Mouse (Mus musculus): ENCODE data around the gene Dennd6a. TPM values are rescaled to one million over a fixed set of nuclear protein-coding genes. Genes with fewer than 3 reads are reported as not detected.

The Dennd6a gene
- polyA plus RNA-seq, 1 experiment from 2014 or later, result 33.6 TPM

- no peak overlapping the region for H3K4me2 ChIP-seq (ENCODE audit: low read length)
- no peak for DNase-seq (ENCODE audit: low spot score)
- peaks cover 49% of the 10 kb centered on the region for H3K36me3 ChIP-seq (ENCODE audit: insufficient read depth, low read length)
- no peaks in the 10 kb centered on the region for H3K9me3 ChIP-seq (replicated peaks; ENCODE audit: low read length)
- no peak overlapping the region for H3K9ac ChIP-seq (ENCODE audit: low read depth, low read length)
- no peak for TF ChIP-seq CTCF (IDR thresholded peaks at IDR 0.05; ENCODE audit: low read depth)
- H3K27ac ChIP-seq, result no peak overlapping the region
- no peaks in the 10 kb centered on the region for H3K27me3 ChIP-seq (ENCODE audit: insufficient read depth, low read length)
- no peak overlapping the region for H3K4me3 ChIP-seq (replicated peaks; ENCODE audit: low read depth, low read length)
- WGBS, result 76% methylated on average over 4 of the region's 4 CpGs
- no peak for ATAC-seq (replicated peaks; ENCODE audit: low FRiP score, low read depth)
- H3K4me1 ChIP-seq (replicated peaks; ENCODE audit: insufficient read depth, low read length), result no peaks in the 10 kb centered on the region
Measured at GRCm38 (mm10) chr14:26605354-26605753, 31.7 kb downstream of the Dennd6a start.

- 84% methylated on average over 1 of the region's 1 CpGs for WGBS
- H3K36me3 ChIP-seq (ENCODE audit: insufficient read depth, low read length), result peaks cover 63% of the 10 kb centered on the region
- H3K4me2 ChIP-seq (ENCODE audit: low read length), result no peak overlapping the region
- H3K27me3 ChIP-seq (ENCODE audit: insufficient read depth, low read length), result no peaks in the 10 kb centered on the region
- no peak overlapping the region for H3K9ac ChIP-seq (ENCODE audit: low read depth, low read length)
- ATAC-seq (replicated peaks; ENCODE audit: low FRiP score, low read depth) (no peak), DNase-seq (ENCODE audit: low spot score) (no peak)
- no peak for TF ChIP-seq CTCF (IDR thresholded peaks at IDR 0.05; ENCODE audit: low read depth)
- no peak overlapping the region for H3K4me3 ChIP-seq (replicated peaks; ENCODE audit: low read depth, low read length)
- H3K4me1 ChIP-seq (replicated peaks; ENCODE audit: insufficient read depth, low read length), result no peaks in the 10 kb centered on the region
- no peaks in the 10 kb centered on the region for H3K9me3 ChIP-seq (replicated peaks; ENCODE audit: low read length)
- H3K27ac ChIP-seq, result no peak overlapping the region
Measured at GRCm38 (mm10) chr14:26609674-26610073, 36.0 kb downstream of the Dennd6a start.

GRCm38 (mm10) chr14:26610689-26611088, 37.0 kb downstream of the Dennd6a start:
- Histone ChIP-seq H3K4me3 (replicated peaks; ENCODE audit: low read depth, low read length) (no peak overlapping the region), H3K9me3 (replicated peaks; ENCODE audit: low read length) (no peaks in the 10 kb centered on the region), H3K36me3 (ENCODE audit: insufficient read depth, low read length) (peaks cover 55% of the 10 kb centered on the region), H3K4me1 (replicated peaks; ENCODE audit: insufficient read depth, low read length) (no peaks in the 10 kb centered on the region), H3K27me3 (ENCODE audit: insufficient read depth, low read length) (no peaks in the 10 kb centered on the region), H3K9ac (ENCODE audit: low read depth, low read length) (no peak overlapping the region), H3K4me2 (ENCODE audit: low read length) (no peak overlapping the region), H3K27ac (no peak overlapping the region)
- no peak for ATAC-seq (replicated peaks; ENCODE audit: low FRiP score, low read depth)
- 84% methylated on average over 4 of the region's 4 CpGs for WGBS
- TF ChIP-seq CTCF (IDR thresholded peaks at IDR 0.05; ENCODE audit: low read depth), result no peak
- no peak for DNase-seq (ENCODE audit: low spot score)

GRCm38 (mm10) chr14:26625301-26625700, 51.6 kb downstream of the Dennd6a start:
- Histone ChIP-seq H3K4me3 (replicated peaks; ENCODE audit: low read depth, low read length) (no peak overlapping the region), H3K9me3 (replicated peaks; ENCODE audit: low read length) (no peaks in the 10 kb centered on the region), H3K36me3 (ENCODE audit: insufficient read depth, low read length) (peaks cover 56% of the 10 kb centered on the region), H3K27me3 (ENCODE audit: insufficient read depth, low read length) (no peaks in the 10 kb centered on the region), H3K9ac (ENCODE audit: low read depth, low read length) (0 out of 2 replicates have a peak overlapping the region, but pooled peaks have one; percentile 4), H3K27ac (no peak overlapping the region), H3K4me1 (replicated peaks; ENCODE audit: insufficient read depth, low read length) (no peaks in the 10 kb centered on the region), H3K4me2 (ENCODE audit: low read length) (no peak overlapping the region)
- WGBS, result 81% methylated on average over 4 of the region's 4 CpGs
- ATAC-seq (replicated peaks; ENCODE audit: low FRiP score, low read depth), result no peak
- no peak for DNase-seq (ENCODE audit: low spot score)
- TF ChIP-seq CTCF (IDR thresholded peaks at IDR 0.05; ENCODE audit: low read depth), result no peak

GRCm38 (mm10) chr14:26626605-26627140, 53.0 kb downstream of the Dennd6a start:
- TF ChIP-seq CTCF (IDR thresholded peaks at IDR 0.05; ENCODE audit: low read depth), result no peak
- ATAC-seq (replicated peaks; ENCODE audit: low FRiP score, low read depth), result no peak
- 81% methylated on average over 5 of the region's 5 CpGs for WGBS
- H3K9me3 ChIP-seq (replicated peaks; ENCODE audit: low read length), result no peaks in the 10 kb centered on the region
- H3K4me1 ChIP-seq (replicated peaks; ENCODE audit: insufficient read depth, low read length), result no peaks in the 10 kb centered on the region
- H3K36me3 ChIP-seq (ENCODE audit: insufficient read depth, low read length), result peaks cover 47% of the 10 kb centered on the region
- no peak for DNase-seq (ENCODE audit: low spot score)
- H3K9ac ChIP-seq (ENCODE audit: low read depth, low read length), result no peak overlapping the region
- no peaks in the 10 kb centered on the region for H3K27me3 ChIP-seq (ENCODE audit: insufficient read depth, low read length)
- H3K4me3 ChIP-seq (replicated peaks; ENCODE audit: low read depth, low read length), result no peak overlapping the region
- no peak overlapping the region for H3K4me2 ChIP-seq (ENCODE audit: low read length)
- 0 out of 2 replicates have a peak overlapping the region, but pooled peaks have one; percentile 6 for H3K27ac ChIP-seq

GRCm38 (mm10) chr14:26637025-26637850, 63.6 kb downstream of the Dennd6a start:
- Histone ChIP-seq H3K4me3 (replicated peaks; ENCODE audit: low read depth, low read length) (peak overlapping the region; percentile 99), H3K36me3 (ENCODE audit: insufficient read depth, low read length) (0 out of 2 replicates have a peak, but pooled peaks cover 3% of the 10 kb centered on the region), H3K27me3 (ENCODE audit: insufficient read depth, low read length) (no peaks in the 10 kb centered on the region), H3K4me2 (ENCODE audit: low read length) (peak overlapping the region; percentile 75), H3K9me3 (replicated peaks; ENCODE audit: low read length) (no peaks in the 10 kb centered on the region), H3K9ac (ENCODE audit: low read depth, low read length) (peak overlapping the region; percentile 55), H3K4me1 (replicated peaks; ENCODE audit: insufficient read depth, low read length) (peaks cover 5% of the 10 kb centered on the region; the same call in 1 of the 2 replicates), H3K27ac (peak overlapping the region; percentile 97)
- TF ChIP-seq CTCF (IDR thresholded peaks at IDR 0.05; ENCODE audit: low read depth), result no peak
- peak; percentile 44 for DNase-seq (ENCODE audit: low spot score)
- no peak for ATAC-seq (replicated peaks; ENCODE audit: low FRiP score, low read depth)
- WGBS, result 21% methylated on average over 17 of the region's 17 CpGs
